Mouse (Mus musculus): ENCODE results near the gene Arf5.

Arf5 gene

DNA sequence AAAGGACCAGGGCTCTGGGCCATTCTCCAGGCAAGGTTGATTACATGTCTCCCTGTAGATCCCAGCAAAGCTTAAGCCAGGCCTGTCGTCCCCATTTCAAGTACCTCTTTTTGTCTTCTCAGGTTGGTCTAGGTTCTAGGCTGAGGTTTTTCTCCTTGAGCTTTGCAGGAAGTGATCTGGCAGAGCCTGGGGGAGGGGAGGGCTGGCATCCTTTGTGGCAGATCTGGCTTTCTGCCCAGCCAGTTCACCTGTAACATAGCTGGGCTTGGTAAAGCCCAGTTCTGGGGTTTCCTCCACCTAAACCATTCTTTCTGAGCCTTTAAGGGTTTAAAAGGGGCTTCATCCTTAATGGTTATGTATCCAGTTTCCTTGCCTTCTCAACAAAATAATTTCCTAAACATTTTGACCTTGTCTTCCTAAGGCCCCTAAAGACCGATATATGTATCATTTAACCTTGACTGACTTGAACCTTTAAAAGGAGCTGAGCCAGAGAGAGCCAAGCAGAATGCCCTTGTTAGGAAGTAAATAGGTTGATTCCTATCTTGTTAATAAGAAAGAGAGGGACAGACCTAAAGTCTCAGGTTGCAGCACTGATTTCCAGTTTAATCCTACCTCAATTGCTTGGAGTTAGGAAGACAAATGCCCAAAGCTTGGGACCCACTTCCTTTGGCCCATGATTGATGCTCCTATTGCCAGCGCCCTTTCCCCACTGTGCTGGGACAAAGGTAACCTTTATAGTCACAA is 3.9 kb downstream of the Arf5 start, which contains the start of gene Fscn3:
Gene Fscn3, plus strand, starts transcription at position 694 of the 744 bp plus-strand sequence.
- DNase-seq (ENCODE audit: low read depth, low spot score) = no peak

DNA sequence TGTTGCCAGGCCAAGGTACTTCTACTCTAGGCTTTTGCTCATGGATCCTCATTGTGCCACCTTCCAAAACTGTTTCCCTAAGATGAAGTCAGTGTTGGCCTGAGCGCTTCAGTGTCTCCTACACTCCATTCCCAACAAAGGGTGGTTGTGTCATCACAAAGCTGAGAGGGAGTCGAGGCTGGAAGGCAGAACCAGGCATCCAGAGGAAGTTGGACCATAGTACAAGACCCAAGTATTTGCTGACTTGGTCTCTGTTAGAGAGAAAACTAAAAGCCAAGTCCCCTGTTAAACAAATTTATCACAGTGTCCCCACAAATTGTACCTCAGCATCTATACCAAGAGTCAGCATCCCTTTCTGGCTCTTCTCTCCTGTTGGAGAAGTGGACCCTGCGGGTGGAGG is 4.9 kb downstream of the Arf5 start, which contains the start of gene Gcc1:
Gene Gcc1, minus strand, starts transcription at position 101 of the 400 bp plus-strand sequence.
- DNase-seq (ENCODE audit: low read depth, low spot score) = no peak

DNA sequence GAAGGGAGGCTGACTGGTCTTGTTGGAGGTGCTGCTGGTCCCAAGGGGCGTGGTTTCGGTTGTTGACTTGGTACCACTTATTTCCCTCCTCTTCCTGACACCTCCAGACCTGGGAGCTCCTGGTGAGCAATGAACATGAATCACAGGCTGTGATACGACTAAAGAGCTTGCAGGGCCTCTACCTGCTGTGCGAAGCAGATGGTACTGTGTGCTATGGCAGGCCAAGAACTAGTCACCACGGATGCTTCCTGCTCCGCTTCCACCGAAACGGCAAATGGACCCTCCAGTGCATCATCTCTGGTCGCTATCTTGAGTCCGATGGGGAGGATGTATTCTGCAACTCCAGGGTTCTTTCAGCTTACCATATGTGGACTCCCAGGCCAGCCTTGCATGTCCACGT is 6.5 kb downstream of the Arf5 start:
- DNase-seq (ENCODE audit: low read depth, low spot score) = no peak

DNA sequence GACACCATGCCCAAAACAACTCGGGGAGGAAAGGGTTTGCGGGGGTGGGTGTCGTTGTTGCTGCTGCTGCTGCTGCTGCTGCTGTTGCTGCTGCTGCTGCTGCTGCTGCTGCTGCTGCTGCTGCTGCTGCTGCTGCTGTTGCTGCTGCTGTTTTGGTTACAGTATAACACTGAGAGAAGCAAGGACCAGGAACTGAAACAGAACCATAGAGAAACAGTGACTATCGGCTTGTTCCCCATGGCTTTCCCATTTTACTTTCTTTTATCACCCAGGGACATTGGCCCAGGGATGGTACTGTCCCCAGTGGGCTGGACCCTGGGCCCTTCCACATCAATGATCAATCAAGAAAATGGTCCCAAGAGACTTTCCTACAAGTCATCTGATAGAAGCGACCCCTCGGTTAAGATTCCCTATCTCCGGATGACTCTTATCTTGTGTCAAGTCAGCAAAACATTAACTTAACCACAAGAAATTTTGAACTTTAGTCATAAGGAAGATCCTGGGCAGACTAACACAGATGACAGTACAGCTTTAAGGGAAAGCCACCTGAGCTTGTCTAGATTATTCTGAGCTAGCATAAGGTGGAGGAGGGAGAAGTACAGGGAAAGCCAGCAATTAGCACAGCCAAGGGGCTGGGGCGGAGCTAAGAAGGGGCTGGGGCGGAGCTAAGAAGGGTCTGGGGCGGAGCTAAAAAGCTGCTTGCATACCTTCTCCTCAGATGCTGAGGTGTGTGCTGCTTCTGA is 7.6 kb downstream of the Arf5 start:
- no peak for DNase-seq (ENCODE audit: low read depth, low spot score)

DNA sequence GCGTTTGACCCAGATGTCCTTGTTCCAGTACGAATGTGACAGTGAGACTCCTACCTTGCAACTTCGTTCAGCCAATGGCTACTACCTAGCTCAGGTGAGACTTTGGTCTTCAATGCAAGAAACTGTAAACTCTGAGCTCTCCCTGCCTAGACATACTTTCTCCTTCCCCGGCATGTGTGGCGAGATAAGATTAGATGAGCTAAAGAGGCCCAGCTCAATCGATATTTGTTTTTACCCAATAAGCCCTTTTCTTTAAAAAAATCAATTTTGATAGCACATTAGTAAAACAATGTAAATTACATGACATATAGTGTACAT is 8.1 kb downstream of the Arf5 start:
- no peak for DNase-seq (ENCODE audit: low read depth, low spot score)

DNA sequence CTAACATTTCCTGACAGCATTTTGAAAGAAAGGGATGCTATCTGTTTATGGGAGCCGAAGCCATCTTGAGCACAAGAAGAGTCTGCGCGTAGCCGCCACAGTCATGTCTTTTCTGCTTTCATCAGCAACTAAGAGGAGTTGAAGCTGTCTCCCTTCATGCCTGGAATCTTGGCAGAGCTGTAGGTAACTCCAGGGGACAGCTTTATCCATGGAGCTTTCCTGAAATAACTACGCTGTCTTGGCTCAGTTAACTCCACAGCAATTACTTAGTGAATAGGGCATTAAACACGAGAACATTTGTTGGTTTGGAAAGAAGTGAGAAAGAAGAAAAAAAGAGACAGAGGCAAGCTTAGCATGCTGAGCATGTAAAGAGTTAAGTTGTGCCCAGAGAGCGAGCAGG is 24.6 kb downstream of the Arf5 start:
- no peak for DNase-seq (ENCODE audit: low read depth, low spot score)

DNA sequence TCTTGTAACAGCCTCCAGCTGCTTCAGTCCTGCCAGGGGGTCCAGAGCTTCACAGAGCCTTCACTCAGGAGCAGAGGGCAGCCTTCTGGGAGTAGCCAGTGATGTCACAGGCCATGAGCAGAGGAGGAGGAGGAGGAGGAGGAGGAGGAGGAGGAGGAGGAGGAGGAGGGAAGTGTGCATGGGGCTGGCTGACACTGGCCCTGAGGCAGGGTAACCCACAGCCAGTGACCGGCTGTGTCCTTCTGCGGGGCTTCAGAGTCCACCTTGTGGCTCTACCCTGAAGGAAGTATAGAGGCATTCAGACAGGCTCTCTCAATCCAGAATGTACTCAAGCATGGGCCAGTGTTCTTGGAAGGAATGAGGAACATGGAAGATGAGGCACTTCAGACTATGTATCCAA is 25.9 kb downstream of the Arf5 start, which contains the start of gene Pax4:
Gene Pax4, minus strand, starts transcription at position 101 of the 400 bp plus-strand sequence.
- no peak for DNase-seq (ENCODE audit: low read depth, low spot score)

DNA sequence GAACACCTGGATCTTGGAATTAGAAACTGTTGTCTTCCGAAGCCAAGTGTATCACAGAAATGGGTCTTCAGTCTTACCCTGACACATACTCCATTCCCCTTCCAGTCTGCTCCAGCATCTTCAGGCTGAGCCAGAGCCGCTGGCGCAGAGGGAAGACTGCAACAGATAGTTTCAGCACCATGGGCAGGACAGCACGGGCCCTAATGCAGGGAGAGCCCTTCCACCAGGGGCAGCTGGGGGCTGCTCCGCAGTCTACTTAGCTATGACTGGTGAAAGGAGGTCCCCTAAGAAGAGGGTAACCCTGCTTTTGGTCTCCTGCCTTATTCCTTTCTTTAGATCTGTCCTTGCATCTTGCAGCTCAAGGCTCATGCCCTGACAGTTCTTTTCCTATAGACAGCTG is 27.1 kb downstream of the Arf5 start:
- DNase-seq (ENCODE audit: low read depth, low spot score) = peak; percentile 21

DNA sequence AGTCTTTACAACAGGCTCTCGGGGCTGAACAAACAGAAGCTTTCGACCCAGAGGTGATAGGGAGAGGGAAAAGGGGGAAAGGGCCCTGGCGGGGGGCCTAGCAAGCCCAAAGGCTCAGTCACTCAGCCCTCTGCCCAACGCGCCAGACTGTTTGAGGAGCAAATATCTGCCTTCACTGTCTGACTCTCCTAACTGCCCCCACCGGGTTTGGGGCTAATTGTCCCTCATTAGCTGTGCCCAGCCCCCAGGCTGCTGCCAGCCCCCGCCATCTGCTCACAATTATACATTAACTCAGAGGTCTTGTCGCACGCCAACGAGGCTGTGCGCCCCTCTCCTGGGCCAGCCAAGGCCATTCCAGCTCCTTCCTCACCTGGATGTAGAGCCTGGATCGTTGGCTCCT is 27.6 kb downstream of the Arf5 start:
- peak; percentile 9 for DNase-seq (ENCODE audit: low read depth, low spot score)

DNA sequence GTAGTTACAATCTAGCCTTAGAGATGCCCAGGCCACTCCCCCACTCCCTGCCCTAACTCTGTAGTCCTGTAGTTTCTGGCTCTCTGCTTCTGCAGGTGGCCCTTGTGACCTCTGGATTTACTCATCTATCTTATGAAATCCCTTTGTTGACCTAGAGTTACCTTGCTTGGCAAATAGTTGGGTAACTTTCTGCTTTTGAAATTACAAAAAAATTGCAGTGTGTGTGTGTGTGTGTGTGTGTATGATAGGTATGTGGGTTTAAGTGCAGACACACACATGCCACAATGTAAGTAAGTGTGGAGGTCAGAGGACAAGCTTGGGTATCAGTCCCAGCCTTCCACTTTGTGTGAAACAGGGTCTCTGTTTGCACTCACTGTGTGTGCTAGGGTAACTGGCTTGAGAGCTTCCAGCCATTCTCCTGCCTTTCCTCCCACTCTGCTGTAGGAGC is 35.9 kb downstream of the Arf5 start:
- DNase-seq (ENCODE audit: low read depth, low spot score) = no peak

DNA sequence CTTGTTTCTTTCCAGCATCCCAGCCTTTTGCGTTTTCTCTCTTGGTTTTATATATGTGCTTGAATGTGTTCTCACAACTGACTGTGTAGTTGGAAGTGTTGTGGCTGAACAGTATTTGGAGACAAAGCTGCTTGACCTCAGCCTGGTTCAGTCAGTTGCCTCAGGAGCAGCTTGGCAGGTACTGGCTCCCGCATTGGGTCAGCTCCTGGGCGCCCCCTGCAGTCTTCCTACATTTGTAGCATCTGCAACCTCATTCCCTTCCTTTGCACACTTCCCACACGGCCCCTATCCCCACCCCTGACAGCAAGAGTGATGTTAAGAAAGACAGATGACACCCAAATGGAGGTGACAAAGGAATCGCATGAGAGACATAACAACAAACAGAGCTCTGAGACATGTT is 37.2 kb downstream of the Arf5 start:
- no peak for DNase-seq (ENCODE audit: low read depth, low spot score)

DNA sequence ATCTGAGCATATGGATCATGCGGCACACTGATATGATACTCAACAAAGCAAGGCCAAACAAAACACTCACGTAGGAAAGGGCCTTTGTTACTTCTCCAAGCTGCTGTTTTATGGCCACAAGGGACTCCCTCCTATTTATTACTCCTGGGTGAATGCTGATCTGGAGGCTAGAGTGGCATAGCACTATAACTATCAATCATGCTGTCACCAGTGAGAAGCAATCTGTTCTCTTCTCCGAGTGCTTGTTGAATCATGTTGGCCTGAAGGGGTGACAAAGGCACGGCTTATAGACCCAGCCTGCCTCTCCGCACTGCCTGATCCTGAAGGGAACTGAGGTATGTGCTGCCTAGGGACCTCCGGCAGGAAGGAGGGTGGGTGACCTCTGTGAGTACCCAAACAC is 41.3 kb downstream of the Arf5 start:
- no peak for DNase-seq (ENCODE audit: low read depth, low spot score)

DNA sequence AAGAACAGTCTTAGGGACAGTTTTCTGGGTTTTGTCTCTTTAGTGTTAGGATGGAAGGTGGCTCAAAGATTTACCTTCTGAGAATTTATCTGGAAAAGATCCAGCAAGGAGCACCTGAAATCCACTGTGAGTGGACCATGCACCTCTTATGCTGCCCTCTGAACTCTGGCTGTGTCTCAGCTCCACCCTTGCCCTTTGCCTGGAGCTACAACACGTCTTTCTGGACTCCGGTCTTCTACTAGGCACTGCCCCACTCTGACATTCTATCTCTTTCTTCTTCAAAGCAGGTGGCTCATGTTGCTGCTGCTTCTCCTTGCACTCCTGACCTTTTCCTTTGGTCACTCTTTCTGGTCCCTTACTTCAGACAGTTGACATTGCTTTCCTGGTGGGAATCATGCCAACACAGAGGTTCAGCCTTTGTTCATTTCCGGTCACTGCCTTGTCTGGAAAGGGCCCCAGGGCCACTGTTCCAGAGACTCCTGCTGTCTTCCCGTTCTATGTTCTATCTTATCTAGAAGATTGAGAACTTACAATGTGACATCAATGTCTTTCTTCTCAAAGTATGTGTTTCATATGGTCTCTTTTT is 46.8 kb downstream of the Arf5 start:
- no peak for DNase-seq (ENCODE audit: low read depth, low spot score)

DNA sequence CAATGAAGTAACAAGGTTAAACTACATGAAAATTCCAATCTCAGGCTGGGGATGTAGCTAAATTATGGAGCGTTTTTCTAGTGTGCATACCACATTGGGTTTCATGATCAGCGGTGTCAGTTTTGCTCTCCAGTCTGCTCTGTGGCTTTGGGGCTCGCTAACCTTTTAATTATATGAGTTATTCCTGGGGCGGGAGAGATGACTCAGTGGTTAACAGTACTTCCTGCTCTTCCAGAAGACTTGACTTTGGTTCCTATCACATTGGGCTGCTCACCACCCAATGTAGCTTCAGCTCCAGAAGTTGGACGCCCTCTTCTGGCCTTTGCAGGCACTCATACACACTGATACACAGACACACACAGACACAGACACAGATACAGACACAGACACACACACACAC is 47.3 kb downstream of the Arf5 start:
- no peak for DNase-seq (ENCODE audit: low read depth, low spot score)

DNA sequence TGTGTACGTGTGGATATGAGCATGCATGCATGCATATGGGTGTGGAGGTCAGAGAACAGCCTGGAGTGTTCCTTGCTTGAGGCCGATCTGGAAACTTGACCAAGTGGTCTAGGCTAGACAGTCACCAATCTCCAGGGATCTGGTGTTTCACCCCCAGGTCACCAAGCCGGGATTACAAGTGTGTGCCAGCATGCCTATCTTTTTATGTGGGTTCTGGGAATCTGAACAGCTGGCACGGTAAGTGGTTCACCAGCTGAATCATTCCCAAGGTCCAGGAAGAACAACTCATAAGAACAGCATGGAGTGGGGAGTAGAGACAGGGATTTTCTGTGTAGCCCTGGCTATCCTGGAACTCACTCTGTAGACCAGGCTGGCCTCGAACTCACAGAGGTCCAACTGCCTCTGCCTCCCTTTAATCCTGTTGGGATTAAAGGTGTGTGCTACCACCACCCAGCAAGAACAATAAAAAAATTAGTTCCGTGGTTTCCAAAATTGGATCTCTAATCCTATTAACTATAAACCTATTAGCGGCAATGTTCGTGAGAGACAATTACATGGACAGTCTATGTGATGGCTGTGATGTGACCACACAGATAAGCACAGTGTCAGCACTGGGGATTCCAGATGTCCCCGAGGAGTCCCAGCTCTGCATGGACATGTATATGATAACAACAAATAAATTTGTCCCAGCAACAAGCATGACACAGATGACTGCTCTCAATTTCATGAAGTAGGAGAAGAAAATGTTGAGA is 48.1 kb downstream of the Arf5 start:
- no peak for DNase-seq (ENCODE audit: low read depth, low spot score)

DNA sequence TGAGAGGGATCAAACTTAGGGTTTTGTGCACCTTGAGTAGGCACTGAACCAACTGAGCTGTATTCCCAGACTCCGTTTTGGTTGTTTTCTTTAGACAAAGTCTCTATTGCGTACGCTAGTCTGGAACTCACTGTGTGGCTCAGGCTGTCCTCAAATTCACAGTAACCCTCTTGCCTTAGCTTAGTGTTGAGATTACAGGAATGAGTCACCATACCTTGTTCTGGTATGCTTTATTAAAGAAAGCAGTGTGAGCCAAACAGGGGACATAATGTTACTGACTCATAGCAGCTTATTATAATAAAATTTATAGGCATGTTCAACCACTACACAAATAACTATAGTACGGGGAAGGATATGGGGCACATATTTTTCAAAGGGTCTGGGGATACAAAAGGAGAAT is 50.9 kb downstream of the Arf5 start:
- DNase-seq (ENCODE audit: low read depth, low spot score) = no peak

DNA sequence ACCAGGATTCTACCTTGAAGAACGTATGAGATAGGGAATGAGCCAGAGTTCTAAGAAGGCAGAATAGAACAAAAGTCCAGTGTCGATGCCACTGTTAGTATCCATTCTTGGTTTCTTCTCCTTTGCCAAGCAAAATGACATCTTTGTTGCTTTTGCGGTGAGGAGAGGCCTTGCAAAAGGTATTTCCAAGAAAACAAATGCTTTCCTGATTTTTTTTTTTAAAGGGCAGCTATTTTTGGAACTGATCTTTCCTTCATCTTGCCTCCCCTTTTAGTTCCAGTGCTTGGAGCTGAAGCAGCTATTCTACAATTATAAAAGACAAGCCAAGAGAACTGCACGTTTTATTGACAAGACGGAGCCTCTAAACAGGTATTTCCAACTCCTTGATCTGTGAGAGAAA is 51.5 kb downstream of the Arf5 start, which contains the start of gene Snd1:
Gene Snd1, plus strand, starts transcription at position 301 of the 400 bp plus-strand sequence.
- no peak for DNase-seq (ENCODE audit: low read depth, low spot score)
